Mouse (Mus musculus) lung, postnatal 0 days (tissue): ENCODE measurements around the gene Sart1.

Experiments
- CTCF ChIP-seq: IDR thresholded peaks from 2 replicates; pipeline ENCODE4 v1.5.1; 2016; ENCODE audit warnings: antibody characterized with exemption, mild to moderate bottlenecking
- EP300 ChIP-seq: IDR thresholded peaks from 2 replicates; pipeline ENCODE4 v1.6.1; 2016; ENCODE audit warnings: antibody characterized with exemption, mild to moderate bottlenecking, control low read depth

GRCm38 (mm10) chr19:5424092-5424781, 35.7 kb upstream of the Sart1 start:
- TF ChIP-seq CTCF (peak; percentile 45), EP300 (peak; percentile 33; the same call in 1 of the 2 replicates)
